Mouse (Mus musculus): Measurements from ENCODE around the gene Vcp. TPM values are rescaled to one million over a fixed set of nuclear protein-coding genes. Genes with fewer than 3 reads are reported as not detected.
A peak's percentile ranks its signal among the peaks of the same experiment; 100 is the strongest.

The Vcp gene
- polyA plus RNA-seq, 1 experiment from 2014 or later, result 437 TPM

- Histone ChIP-seq H3K9me3 (replicated peaks) (no peaks in the 10 kb centered on the region), H3K27me3 (peaks cover 6% of the 10 kb centered on the region), H3K4me2 (peak overlapping the region; percentile 46), H3K27ac (peak overlapping the region; percentile 98), H3K4me3 (no peak overlapping the region), H3K36me3 (peaks cover 12% of the 10 kb centered on the region; the same call in 1 of the 2 replicates), H3K4me1 (replicated peaks) (peaks cover 52% of the 10 kb centered on the region), H3K9ac (peak overlapping the region; percentile 21; the same call in 1 of the 2 replicates)
- no peak for ATAC-seq (replicated peaks; ENCODE audit: insufficient number of reproducible peaks, insufficient read depth, low FRiP score, low read depth)
- 80% methylated on average over 7 of the region's 7 CpGs for WGBS
Observed at GRCm38 (mm10) chr4:42952563-42952962, 47.7 kb downstream of the Vcp start.

GRCm38 (mm10) chr4:42951206-42952195 lies 48.8 kb downstream of the Vcp start:
- H3K27me3 ChIP-seq, result peaks cover 13% of the 10 kb centered on the region
- WGBS, result 53% methylated on average over 11 of the region's 11 CpGs
- peaks cover 3% of the 10 kb centered on the region; the same call in 1 of the 2 replicates for H3K36me3 ChIP-seq
- H3K4me2 ChIP-seq, result peak overlapping the region; percentile 81
- H3K9ac ChIP-seq, result peak overlapping the region; percentile 21
- peak overlapping the region; percentile 90 for H3K4me3 ChIP-seq
- H3K9me3 ChIP-seq (replicated peaks), result no peaks in the 10 kb centered on the region
- peak overlapping the region; percentile 98 for H3K27ac ChIP-seq
- no peak for ATAC-seq (replicated peaks; ENCODE audit: insufficient number of reproducible peaks, insufficient read depth, low FRiP score, low read depth)
- H3K4me1 ChIP-seq (replicated peaks), result peaks cover 47% of the 10 kb centered on the region

- Histone ChIP-seq H3K4me1 (replicated peaks) (peaks cover 47% of the 10 kb centered on the region), H3K36me3 (no peaks in the 10 kb centered on the region), H3K27me3 (peaks cover 13% of the 10 kb centered on the region), H3K9ac (peak overlapping the region; percentile 97), H3K9me3 (replicated peaks) (no peaks in the 10 kb centered on the region), H3K4me2 (peak overlapping the region; percentile 81), H3K4me3 (peak overlapping the region; percentile 90), H3K27ac (peak overlapping the region; percentile 98)
- 1% methylated on average over 23 of the region's 27 CpGs for WGBS
- ATAC-seq (replicated peaks; ENCODE audit: insufficient number of reproducible peaks, insufficient read depth, low FRiP score, low read depth), result peak; percentile 67
Observed at GRCm38 (mm10) chr4:42950065-42950558, 50.2 kb downstream of the Vcp start.

GRCm38 (mm10) chr4:42949676-42950051 lies 50.6 kb downstream of the Vcp start, which contains the start of gene Dnajb5:
Gene Dnajb5 (plus strand): TSS chr4:42949814.
- Histone ChIP-seq H3K36me3 (no peaks in the 10 kb centered on the region), H3K9me3 (replicated peaks) (no peaks in the 10 kb centered on the region), H3K4me2 (peak within 1 kb of the TSS; percentile 81), H3K9ac (peak within 1 kb of the TSS; percentile 97), H3K27me3 (peaks cover 13% of the 10 kb centered on the region), H3K27ac (peak within 1 kb of the TSS; percentile 98), H3K4me3 (peak within 1 kb of the TSS; percentile 90), H3K4me1 (replicated peaks) (peaks cover 44% of the 10 kb centered on the region)
- under 1% methylated on average over 38 of the region's 39 CpGs for WGBS
- peak; percentile 91 for ATAC-seq (replicated peaks; ENCODE audit: insufficient number of reproducible peaks, insufficient read depth, low FRiP score, low read depth)

- H3K4me3 ChIP-seq, result peak overlapping the region; percentile 90
- H3K27ac ChIP-seq, result peak overlapping the region; percentile 46; the same call in 1 of the 2 replicates
- no peaks in the 10 kb centered on the region for H3K36me3 ChIP-seq
- peaks cover 13% of the 10 kb centered on the region for H3K27me3 ChIP-seq
- H3K9ac ChIP-seq, result peak overlapping the region; percentile 39
- 7% methylated on average over 14 of the region's 14 CpGs for WGBS
- H3K4me2 ChIP-seq, result peak overlapping the region; percentile 81
- peaks cover 41% of the 10 kb centered on the region for H3K4me1 ChIP-seq (replicated peaks)
- no peaks in the 10 kb centered on the region for H3K9me3 ChIP-seq (replicated peaks)
- no peak for ATAC-seq (replicated peaks; ENCODE audit: insufficient number of reproducible peaks, insufficient read depth, low FRiP score, low read depth)
Observed at GRCm38 (mm10) chr4:42949051-42949675, 51.1 kb downstream of the Vcp start.

GRCm38 (mm10) chr4:42948527-42948926 lies 51.8 kb downstream of the Vcp start:
- no peaks in the 10 kb centered on the region for H3K9me3 ChIP-seq (replicated peaks)
- H3K4me2 ChIP-seq, result peak overlapping the region; percentile 81; the same call in 1 of the 2 replicates
- no peak overlapping the region for H3K27ac ChIP-seq
- no peak overlapping the region for H3K9ac ChIP-seq
- no peak overlapping the region for H3K4me3 ChIP-seq
- H3K36me3 ChIP-seq, result no peaks in the 10 kb centered on the region
- peaks cover 16% of the 10 kb centered on the region for H3K27me3 ChIP-seq
- H3K4me1 ChIP-seq (replicated peaks), result peaks cover 37% of the 10 kb centered on the region
- no peak for ATAC-seq (replicated peaks; ENCODE audit: insufficient number of reproducible peaks, insufficient read depth, low FRiP score, low read depth)
- 45% methylated on average over 13 of the region's 13 CpGs for WGBS

- WGBS, result 56% methylated on average over 10 of the region's 10 CpGs
- peaks cover 17% of the 10 kb centered on the region for H3K27me3 ChIP-seq
- no peaks in the 10 kb centered on the region for H3K36me3 ChIP-seq
- ATAC-seq (replicated peaks; ENCODE audit: insufficient number of reproducible peaks, insufficient read depth, low FRiP score, low read depth), result no peak
- H3K9ac ChIP-seq, result no peak overlapping the region
- no peak overlapping the region for H3K4me2 ChIP-seq
- H3K27ac ChIP-seq, result no peak overlapping the region
- no peak overlapping the region for H3K4me3 ChIP-seq
- peaks cover 22% of the 10 kb centered on the region for H3K4me1 ChIP-seq (replicated peaks)
- no peaks in the 10 kb centered on the region for H3K9me3 ChIP-seq (replicated peaks)
Observed at GRCm38 (mm10) chr4:42946733-42947290, 53.5 kb downstream of the Vcp start.

- Histone ChIP-seq H3K27ac (no peak overlapping the region), H3K36me3 (no peaks in the 10 kb centered on the region), H3K9ac (no peak overlapping the region), H3K4me1 (replicated peaks) (peaks cover 13% of the 10 kb centered on the region), H3K9me3 (replicated peaks) (no peaks in the 10 kb centered on the region), H3K4me3 (no peak overlapping the region), H3K27me3 (peaks cover 21% of the 10 kb centered on the region), H3K4me2 (no peak overlapping the region)
- WGBS, result 5% methylated on average over 5 of the region's 5 CpGs
- ATAC-seq (replicated peaks; ENCODE audit: insufficient number of reproducible peaks, insufficient read depth, low FRiP score, low read depth), result no peak
Observed at GRCm38 (mm10) chr4:42945952-42946351, 54.4 kb downstream of the Vcp start.

- 90% methylated on average over 3 of the region's 3 CpGs for WGBS
- H3K4me3 ChIP-seq, result no peak overlapping the region
- H3K36me3 ChIP-seq, result no peaks in the 10 kb centered on the region
- H3K9ac ChIP-seq, result no peak overlapping the region
- no peak overlapping the region for H3K27ac ChIP-seq
- H3K9me3 ChIP-seq (replicated peaks), result no peaks in the 10 kb centered on the region
- H3K4me1 ChIP-seq (replicated peaks), result peaks cover 8% of the 10 kb centered on the region
- no peak overlapping the region for H3K4me2 ChIP-seq
- no peak for ATAC-seq (replicated peaks; ENCODE audit: insufficient number of reproducible peaks, insufficient read depth, low FRiP score, low read depth)
- peaks cover 24% of the 10 kb centered on the region for H3K27me3 ChIP-seq
Observed at GRCm38 (mm10) chr4:42945445-42945844, 54.9 kb downstream of the Vcp start.

- Histone ChIP-seq H3K4me2 (no peak overlapping the region), H3K9me3 (replicated peaks) (no peaks in the 10 kb centered on the region), H3K27ac (no peak overlapping the region), H3K9ac (no peak overlapping the region), H3K4me3 (no peak overlapping the region), H3K36me3 (no peaks in the 10 kb centered on the region), H3K27me3 (peaks cover 26% of the 10 kb centered on the region), H3K4me1 (replicated peaks) (peaks cover 5% of the 10 kb centered on the region)
- no peak for ATAC-seq (replicated peaks; ENCODE audit: insufficient number of reproducible peaks, insufficient read depth, low FRiP score, low read depth)
- 5% methylated on average over 6 of the region's 6 CpGs for WGBS
Observed at GRCm38 (mm10) chr4:42945043-42945442, 55.3 kb downstream of the Vcp start.

- Histone ChIP-seq H3K4me3 (no peak overlapping the region), H3K27me3 (peaks cover 34% of the 10 kb centered on the region), H3K36me3 (no peaks in the 10 kb centered on the region), H3K9me3 (replicated peaks) (no peaks in the 10 kb centered on the region), H3K4me2 (no peak overlapping the region), H3K27ac (no peak overlapping the region), H3K9ac (no peak overlapping the region), H3K4me1 (replicated peaks) (peaks cover 3% of the 10 kb centered on the region)
- 79% methylated on average over 9 of the region's 9 CpGs for WGBS
- ATAC-seq (replicated peaks; ENCODE audit: insufficient number of reproducible peaks, insufficient read depth, low FRiP score, low read depth), result no peak
Observed at GRCm38 (mm10) chr4:42944185-42944584, 56.1 kb downstream of the Vcp start.
